Comparison of ENCODE assay signal across 19 mouse cellular contexts in genomic region chr1:178791266-178791665, GRCm38 (mm10).
DNase-seq lines count a peak whose midpoint lies in the region; ATAC-seq and TF ChIP-seq lines count a peak whose summit lies in the region.
"Had no signal": no experiment of that assay in that cellular context is flagged by ENCODE, and none has a peak within 500 bp of the region (broad histone marks: within the 10 kb centered on the region; RNA-seq: fewer than 3 reads in every experiment).

No protein-coding gene starts in this region.

- H3K27me3 ChIP-seq in embryonic facial prominence, embryonic 14.5 days (replicated peaks; ENCODE audit: control insufficient read depth, insufficient read depth, low read length): no peaks in the 10 kb centered on the region
- H3K27me3 ChIP-seq in embryonic facial prominence, embryonic 10.5 days (replicated peaks; ENCODE audit: low read depth, poor library complexity, severe bottlenecking): no peaks in the 10 kb centered on the region
- H3K27me3 ChIP-seq in heart, embryonic 13.5 days (replicated peaks): no peaks in the 10 kb centered on the region
- H3K27me3 ChIP-seq in heart, postnatal 0 days (ENCODE audit: control insufficient read depth, insufficient read depth, low read length): no peaks in the 10 kb centered on the region
- H3K27me3 ChIP-seq: hindbrain, embryonic 13.5 days had no signal

- no peak overlapping the region for H3K4me3 ChIP-seq in embryonic facial prominence, embryonic 14.5 days (ENCODE audit: low read depth, low read length)
- H3K4me3 ChIP-seq in embryonic facial prominence, embryonic 10.5 days: no peak overlapping the region
- H3K4me3 ChIP-seq in heart, embryonic 13.5 days: no peak overlapping the region
- no peak overlapping the region for H3K4me3 ChIP-seq in heart, postnatal 0 days (ENCODE audit: low read depth, low read length)
- H3K4me3 ChIP-seq: forebrain, embryonic 13.5 days; hindbrain, embryonic 13.5 days had no signal

- intact Hi-C loops in heart, postnatal 36 days (cut with DNase I): no loop called here

- no peaks in the 10 kb centered on the region for H3K36me3 ChIP-seq in embryonic facial prominence, embryonic 14.5 days (ENCODE audit: control insufficient read depth, insufficient read depth, low read length)
- no peaks in the 10 kb centered on the region for H3K36me3 ChIP-seq in embryonic facial prominence, embryonic 10.5 days (replicated peaks)
- no peaks in the 10 kb centered on the region for H3K36me3 ChIP-seq in heart, embryonic 13.5 days
- no peaks in the 10 kb centered on the region for H3K36me3 ChIP-seq in heart, postnatal 0 days (replicated peaks; ENCODE audit: control insufficient read depth, insufficient read depth, low read length)
- H3K36me3 ChIP-seq: hindbrain, embryonic 13.5 days had no signal

- 49% methylated on average over 1 of the region's 1 CpGs for WGBS in embryonic facial prominence, embryonic 14.5 days
- WGBS in embryonic facial prominence, embryonic 10.5 days: 67% methylated on average over 1 of the region's 1 CpGs
- 12% methylated on average over 1 of the region's 1 CpGs for WGBS in heart, embryonic 13.5 days
- 19% methylated on average over 1 of the region's 1 CpGs for WGBS in heart, postnatal 0 days

- no peak for TF ChIP-seq EP300 in heart, postnatal 0 days (IDR thresholded peaks at IDR 0.05; ENCODE audit: low read depth)

- no peak for TF ChIP-seq CTCF in heart, postnatal 0 days (IDR thresholded peaks at IDR 0.05; ENCODE audit: low read depth)

- peak; percentile 53; the same call in 1 of the 2 replicates for ATAC-seq in embryonic facial prominence, embryonic 14.5 days (ENCODE audit: low read depth)
- no peak for ATAC-seq in heart, embryonic 13.5 days (ENCODE audit: extremely low read depth, insufficient number of reproducible peaks, low FRiP score, low TSS enrichment)
- ATAC-seq in heart, postnatal 0 days (ENCODE audit: insufficient read depth, low read depth): peak; percentile 41; the same call in 1 of the 2 replicates
- ATAC-seq: forebrain, embryonic 13.5 days; forebrain, postnatal 0 days; hindbrain, postnatal 0 days had no signal

- H3K4me2 ChIP-seq in embryonic facial prominence, embryonic 14.5 days (ENCODE audit: low read depth, low read length): no peak overlapping the region
- H3K4me2 ChIP-seq in heart, embryonic 13.5 days: no peak overlapping the region
- no peak overlapping the region for H3K4me2 ChIP-seq in heart, postnatal 0 days (ENCODE audit: low read depth, low read length)
- H3K4me2 ChIP-seq: forebrain, embryonic 13.5 days; hindbrain, embryonic 13.5 days had no signal

- no peaks in the 10 kb centered on the region for H3K9me3 ChIP-seq in embryonic facial prominence, embryonic 14.5 days (ENCODE audit: control insufficient read depth, low read length)
- H3K9me3 ChIP-seq in embryonic facial prominence, embryonic 10.5 days: no peaks in the 10 kb centered on the region
- no peaks in the 10 kb centered on the region for H3K9me3 ChIP-seq in heart, embryonic 13.5 days
- H3K9me3 ChIP-seq in heart, postnatal 0 days (replicated peaks; ENCODE audit: control insufficient read depth, low read length): no peaks in the 10 kb centered on the region
- H3K9me3 ChIP-seq: forebrain, embryonic 13.5 days; hindbrain, embryonic 13.5 days had no signal

- no peak overlapping the region for H3K9ac ChIP-seq in embryonic facial prominence, embryonic 14.5 days (ENCODE audit: low read depth, low read length)
- no peak overlapping the region for H3K9ac ChIP-seq in heart, embryonic 13.5 days
- H3K9ac ChIP-seq in heart, postnatal 0 days (replicated peaks; ENCODE audit: low read depth, low read length): no peak overlapping the region
- H3K9ac ChIP-seq: forebrain, embryonic 13.5 days; forebrain, postnatal 0 days; hindbrain, embryonic 13.5 days had no signal

- H3K4me1 ChIP-seq in embryonic facial prominence, embryonic 14.5 days (ENCODE audit: control insufficient read depth, insufficient read depth, low read length): peaks cover 16% of the 10 kb centered on the region
- H3K4me1 ChIP-seq in embryonic facial prominence, embryonic 10.5 days: 0 out of 2 replicates have a peak, but pooled peaks cover 4% of the 10 kb centered on the region
- peaks cover 43% of the 10 kb centered on the region for H3K4me1 ChIP-seq in heart, embryonic 13.5 days
- no peaks in the 10 kb centered on the region; the same call in 1 of the 2 replicates for H3K4me1 ChIP-seq in heart, postnatal 0 days (ENCODE audit: control insufficient read depth, insufficient read depth)
- H3K4me1 ChIP-seq: forebrain, embryonic 13.5 days; hindbrain, embryonic 13.5 days had no signal

- no peak for DNase-seq in embryonic facial prominence, embryonic 14.5 days (ENCODE audit: low spot score)
- DNase-seq in embryonic facial prominence, embryonic 10.5 days (ENCODE audit: low spot score): no peak
- DNase-seq in heart, postnatal 36 days: no peak
- no peak for DNase-seq in heart, postnatal 0 days (ENCODE audit: low spot score)
- no peak for DNase-seq in heart, adult 8-10 months (ENCODE audit: low spot score)
- DNase-seq in fibroblast of lung, adult 2 months (ENCODE audit: low read depth): peak; percentile 66
- DNase-seq in testis, postnatal 10 days (ENCODE audit: low spot score): no peak
- DNase-seq: adrenal gland, adult 2 months; adrenal gland, postnatal 25 days; cerebellum, adult 18-20 months; cerebellum, postnatal 10 days; forebrain, postnatal 0 days; gastrocnemius, postnatal 14 days; kidney, adult 11 months; kidney, adult 9 months had no signal

- H3K27ac ChIP-seq in embryonic facial prominence, embryonic 14.5 days (replicated peaks; ENCODE audit: low read depth, low read length): no peak overlapping the region
- no peak overlapping the region for H3K27ac ChIP-seq in embryonic facial prominence, embryonic 10.5 days (replicated peaks)
- peak overlapping the region; percentile 68 for H3K27ac ChIP-seq in heart, embryonic 13.5 days (replicated peaks)
- H3K27ac ChIP-seq in heart, postnatal 0 days (ENCODE audit: low read depth): no peak overlapping the region
- H3K27ac ChIP-seq: forebrain, embryonic 13.5 days; hindbrain, embryonic 13.5 days; hindbrain, postnatal 0 days had no signal
